Mouse (Mus musculus): Measurements from ENCODE around the gene Ppm1h.

The Ppm1h gene

GRCm38 (mm10) chr10:122856040-122856764 is 177.6 kb downstream of the Ppm1h start:
- DNase-seq (ENCODE audit: low read depth, low spot score), result no peak

- DNase-seq (ENCODE audit: low read depth, low spot score), result no peak
Measured at GRCm38 (mm10) chr10:122857155-122857554, 178.6 kb downstream of the Ppm1h start.

GRCm38 (mm10) chr10:122858904-122859641 is 180.5 kb downstream of the Ppm1h start:
- no peak for DNase-seq (ENCODE audit: low read depth, low spot score)

- no peak for DNase-seq (ENCODE audit: low read depth, low spot score)
Measured at GRCm38 (mm10) chr10:122859642-122859997, 181.1 kb downstream of the Ppm1h start.

GRCm38 (mm10) chr10:122860076-122860475 is 181.5 kb downstream of the Ppm1h start:
- no peak for DNase-seq (ENCODE audit: low read depth, low spot score)

GRCm38 (mm10) chr10:122861696-122862385 is 183.3 kb downstream of the Ppm1h start:
- no peak for DNase-seq (ENCODE audit: low read depth, low spot score)

GRCm38 (mm10) chr10:122862386-122863023 is 183.9 kb downstream of the Ppm1h start:
- no peak for DNase-seq (ENCODE audit: low read depth, low spot score)

- DNase-seq (ENCODE audit: low read depth, low spot score), result no peak
Measured at GRCm38 (mm10) chr10:122869865-122870503, 191.4 kb downstream of the Ppm1h start.

- DNase-seq (ENCODE audit: low read depth, low spot score), result no peak
Measured at GRCm38 (mm10) chr10:122870848-122871494, 192.4 kb downstream of the Ppm1h start.

- DNase-seq (ENCODE audit: low read depth, low spot score), result no peak
Measured at GRCm38 (mm10) chr10:122872720-122873119, 194.2 kb downstream of the Ppm1h start.

- no peak for DNase-seq (ENCODE audit: low read depth, low spot score)
Measured at GRCm38 (mm10) chr10:122876964-122877363, 198.4 kb downstream of the Ppm1h start.

- DNase-seq (ENCODE audit: low read depth, low spot score), result no peak
Measured at GRCm38 (mm10) chr10:122877436-122877835, 198.9 kb downstream of the Ppm1h start.

- no peak for DNase-seq (ENCODE audit: low read depth, low spot score)
Measured at GRCm38 (mm10) chr10:122881456-122881855, 202.9 kb downstream of the Ppm1h start.

GRCm38 (mm10) chr10:122882614-122883013 is 204.1 kb downstream of the Ppm1h start:
- DNase-seq (ENCODE audit: low read depth, low spot score), result no peak

- DNase-seq (ENCODE audit: low read depth, low spot score), result no peak
Measured at GRCm38 (mm10) chr10:122883823-122884743, 205.5 kb downstream of the Ppm1h start.

GRCm38 (mm10) chr10:122885301-122885700 is 206.7 kb downstream of the Ppm1h start:
- DNase-seq (ENCODE audit: low read depth, low spot score), result no peak

GRCm38 (mm10) chr10:122886055-122886915 is 207.7 kb downstream of the Ppm1h start:
- no peak for DNase-seq (ENCODE audit: low read depth, low spot score)

- DNase-seq (ENCODE audit: low read depth, low spot score), result no peak
Measured at GRCm38 (mm10) chr10:122886916-122887527, 208.5 kb downstream of the Ppm1h start.
